Mouse (Mus musculus): ENCODE measurements at regions not wholly inside any gene's neighbourhood (a gene's known extent, or its start where the extent isn't known, plus 50 kb on each side); places are given as distances from the start of the nearest gene placed in this dataset.

DNA sequence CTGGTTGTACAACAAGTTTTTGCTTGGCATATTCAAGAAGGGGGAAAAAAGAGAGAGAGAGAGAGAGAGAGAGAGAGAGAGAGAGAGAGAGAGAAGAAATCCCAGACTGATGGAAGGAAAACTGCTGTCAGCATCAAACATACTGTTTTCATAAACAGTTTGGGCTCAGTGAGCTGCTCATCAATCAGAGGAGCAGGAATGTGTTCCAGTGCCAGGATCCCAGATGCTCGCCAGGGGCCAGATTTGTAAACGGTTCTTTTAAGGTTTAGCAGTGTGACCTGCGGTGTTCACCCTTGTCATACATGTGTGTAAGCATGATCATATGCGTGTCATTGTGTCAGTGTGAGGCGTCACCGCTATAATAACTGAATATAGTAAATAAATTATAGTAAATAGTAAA, 320.5 kb downstream of the Slc4a3 start:
- TF ChIP-seq POLR2A (IDR thresholded peaks at IDR 0.05; ENCODE audit: low read depth, low read length) (no peak), CTCF (IDR thresholded peaks at IDR 0.05; ENCODE audit: extremely low read depth, insufficient read depth, insufficient read length, insufficient replicate concordance) (no peak)

Measured in spleen, adult 2 months (tissue).